In genomic region chr7:35579849-35580248, GRCm38 (mm10) we compare ENCODE assay signal across 9 mouse cellular contexts. TPM values are rescaled to one million over a fixed set of nuclear protein-coding genes. Genes with fewer than 3 reads are reported as not detected.
DNase-seq lines count a peak whose midpoint lies in the region; ATAC-seq and TF ChIP-seq lines count a peak whose summit lies in the region.
"Had no signal": no experiment of that assay in that cellular context is flagged by ENCODE, and none has a peak within 500 bp of the region (broad histone marks: within the 10 kb centered on the region; RNA-seq: fewer than 3 reads in every experiment).

No protein-coding gene starts in this region.

- TF ChIP-seq EP300 in liver, embryonic 14.5 days (IDR thresholded peaks at IDR 0.05; ENCODE audit: low read depth), result no peak

- no peaks in the 10 kb centered on the region for H3K9me3 ChIP-seq in liver, embryonic 14.5 days (ENCODE audit: control insufficient read depth, low read length)
- H3K9me3 ChIP-seq: embryonic facial prominence, embryonic 12.5 days had no signal

- no peak overlapping the region for H3K4me3 ChIP-seq in gastrocnemius, adult 2 months
- H3K4me3 ChIP-seq in liver, embryonic 14.5 days (ENCODE audit: insufficient read depth in 1 of 2, low read depth in 2 of 2, low read length in 2 of 2), result no peak overlapping the region
- H3K4me3 ChIP-seq: embryonic facial prominence, embryonic 12.5 days had no signal

- peak; percentile 42; the same call in 1 of the 2 replicates for ATAC-seq in liver, embryonic 14.5 days (ENCODE audit: insufficient read depth)

- intact Hi-C loops in gastrocnemius, adult 2 months (cut with DNase I), result loop anchor here (5.0 kb wide), 1 partner anchor 57 kb away; no protein-coding TSS in a partner anchor
- intact Hi-C loops in left cerebral cortex, postnatal 36 days (cut with DNase I), result no loop called here

- WGBS in liver, embryonic 14.5 days (ENCODE audit: insufficient replicate concordance), result 40% methylated on average over 4 of the region's 4 CpGs

- DNase-seq in gastrocnemius, adult 2 months, result peak; percentile 42
- no peak for DNase-seq in gastrocnemius, postnatal 25 days
- DNase-seq in right cerebral cortex, postnatal 4 days, result peak; percentile 50
- no peak for DNase-seq in right cerebral cortex, adult 2 months (ENCODE audit: low spot score in 2 of 2)
- DNase-seq in brain, adult 2 months (ENCODE audit: low read depth, low spot score), result peak; percentile 36
- no peak for DNase-seq in liver, embryonic 14.5 days (ENCODE audit: low read depth in 3 of 3, low spot score in 3 of 3)
- DNase-seq in splenic B cell, adult 2 months (ENCODE audit: low read depth, low spot score), result peak; percentile 79
- DNase-seq in left cerebral cortex, postnatal 36 days (ENCODE audit: low spot score in 2 of 2), result no peak

- peak; percentile 72 for TF ChIP-seq CTCF in gastrocnemius, adult 2 months (IDR thresholded peaks at IDR 0.05)
- peak; percentile 89 for TF ChIP-seq CTCF in liver, embryonic 14.5 days (IDR thresholded peaks at IDR 0.05; ENCODE audit: low read depth)

- H3K36me3 ChIP-seq in liver, embryonic 14.5 days (replicated peaks; ENCODE audit: control insufficient read depth, insufficient read depth, low read depth), result no peaks in the 10 kb centered on the region
- H3K36me3 ChIP-seq in splenic B cell, adult 2 months (ENCODE audit: control insufficient read depth, insufficient read depth, low read length, poor library complexity, severe bottlenecking), result no peaks in the 10 kb centered on the region
- H3K36me3 ChIP-seq: embryonic facial prominence, embryonic 12.5 days had no signal

- no peak overlapping the region for H3K4me2 ChIP-seq in liver, embryonic 14.5 days (ENCODE audit: low read depth)
- H3K4me2 ChIP-seq: embryonic facial prominence, embryonic 12.5 days had no signal

- H3K9ac ChIP-seq in liver, embryonic 14.5 days (replicated peaks), result no peak overlapping the region
- H3K9ac ChIP-seq: embryonic facial prominence, embryonic 12.5 days had no signal

- peaks cover 29% of the 10 kb centered on the region for H3K27me3 ChIP-seq in liver, embryonic 14.5 days (ENCODE audit: control insufficient read depth, insufficient read depth, low read length)
- H3K27me3 ChIP-seq in splenic B cell, adult 2 months (ENCODE audit: control insufficient read depth, insufficient read depth, low read length, poor library complexity, severe bottlenecking), result no peaks in the 10 kb centered on the region

- H3K27ac ChIP-seq in gastrocnemius, adult 2 months, result no peak overlapping the region
- H3K27ac ChIP-seq in liver, embryonic 14.5 days, result no peak overlapping the region
- H3K27ac ChIP-seq: embryonic facial prominence, embryonic 12.5 days had no signal

- H3K4me1 ChIP-seq in liver, embryonic 14.5 days (replicated peaks; ENCODE audit: control insufficient read depth in 2 of 2, insufficient read depth in 2 of 2, low read length in 1 of 2), result peaks cover 0 to 4% of the 10 kb centered on the region in 2 experiments; a peak in 1 of 4 replicates
- H3K4me1 ChIP-seq: embryonic facial prominence, embryonic 12.5 days had no signal

RNA-seq across cellular contexts. Expression of gene Rgs9bp, which starts 5.5 kb away (rescaled TPM):
- total RNA-seq in gastrocnemius, adult 2 months (2021), result under 1 TPM in 1 of 2 experiments, not detected in 1; 0.06 TPM
- under 1 TPM; 0.05 to 0.43 TPM for total RNA-seq in gastrocnemius, postnatal 25 days (2021)
- polyA plus RNA-seq in liver, embryonic 14.5 days (2012; rRNA removed), result 0.08 and 0.11 TPM in 2 replicates
- polyA plus RNA-seq in liver, embryonic 14.5 days (2014; fragmentation: Nextera tagmentation; extraction: Ambion mirVana), result 0.03 and 0.05 TPM in 2 replicates
- under 1 TPM; 0.57 TPM for total RNA-seq in left cerebral cortex, postnatal 36 days (2021)

RNA-seq across cellular contexts. Expression of gene Ankrd27, which starts 6.2 kb away (rescaled TPM):
- 10 to 100 TPM; 11.0 to 11.5 TPM for total RNA-seq in gastrocnemius, adult 2 months (2021)
- 10 to 100 TPM in 1 of 2 experiments, 1 to 10 TPM in 1; 7.9 to 11.1 TPM for total RNA-seq in gastrocnemius, postnatal 25 days (2021)
- 11.6 and 13.5 TPM in 2 replicates for polyA plus RNA-seq in liver, embryonic 14.5 days (2012; rRNA removed)
- polyA plus RNA-seq in liver, embryonic 14.5 days (2014; fragmentation: Nextera tagmentation; extraction: Ambion mirVana), result 20.9 and 22.8 TPM in 2 replicates
- total RNA-seq in left cerebral cortex, postnatal 36 days (2021), result 10 to 100 TPM; 40.6 to 43.9 TPM

RNA-seq across cellular contexts. Expression of gene Nudt19, which starts 23.7 kb away (rescaled TPM):
- total RNA-seq in gastrocnemius, adult 2 months (2021), result 10 to 100 TPM; 51.9 to 52.4 TPM
- 10 to 100 TPM; 37.7 to 42.7 TPM for total RNA-seq in gastrocnemius, postnatal 25 days (2021)
- polyA plus RNA-seq in liver, embryonic 14.5 days (2012; rRNA removed), result 27.6 and 53.2 TPM in 2 replicates
- polyA plus RNA-seq in liver, embryonic 14.5 days (2014; fragmentation: Nextera tagmentation; extraction: Ambion mirVana), result 81.7 and 86.0 TPM in 2 replicates
- 10 to 100 TPM; 58.8 to 77.6 TPM for total RNA-seq in left cerebral cortex, postnatal 36 days (2021)

RNA-seq across cellular contexts. Expression of gene Tdrd12, which starts 42.3 kb away (rescaled TPM):
- not detected for total RNA-seq in gastrocnemius, adult 2 months (2021)
- not detected for total RNA-seq in gastrocnemius, postnatal 25 days (2021)
- 0.10 and 0.11 TPM in 2 replicates for polyA plus RNA-seq in liver, embryonic 14.5 days (2012; rRNA removed)
- not detected in 2 replicates for polyA plus RNA-seq in liver, embryonic 14.5 days (2014; fragmentation: Nextera tagmentation; extraction: Ambion mirVana)
- total RNA-seq in left cerebral cortex, postnatal 36 days (2021), result under 1 TPM; 0.29 to 0.94 TPM

Comparison
In these comparisons a context has a peak if more than half of its experiments do, and no peak if none do; other contexts are left out.
1. DNase-seq: peak in gastrocnemius, adult 2 months (single experiment), right cerebral cortex, postnatal 4 days (single experiment), brain, adult 2 months (single experiment) and splenic B cell, adult 2 months (single experiment); none in gastrocnemius, postnatal 25 days (single experiment), right cerebral cortex, adult 2 months (0 of 2), liver, embryonic 14.5 days (0 of 3) and left cerebral cortex, postnatal 36 days (0 of 2).